Mouse (Mus musculus) heart, adult 2 months (tissue): ENCODE measurements around the gene Faap20. TPM values are rescaled to one million over a fixed set of nuclear protein-coding genes. Genes with fewer than 3 reads are reported as not detected.

Source experiments
- DNase-seq, 2 experiments: peaks; one replicate each; pipeline ENCODE4 v3.0.0; 2021
- H3K27ac ChIP-seq: fragments of 200-600 bp; 2 replicates; pipeline ENCODE4 v1.8.1; 2022
- H3K27me3 ChIP-seq: fragments of 200-500 bp; 2 replicates; pipeline ENCODE4 v1.6.1; 2012; ENCODE audit warnings: mild to moderate bottlenecking, low read length, inconsistent platforms, mixed read lengths; ENCODE audit not compliant: control insufficient read depth, insufficient read depth
- H3K36me3 ChIP-seq: fragments of 200-500 bp; 2 replicates; pipeline ENCODE4 v1.6.1; 2012; ENCODE audit warnings: low read length, inconsistent platforms; ENCODE audit not compliant: control insufficient read depth, insufficient read depth
- H3K4me1 ChIP-seq: fragments of 200-500 bp; 2 replicates; pipeline ENCODE4 v1.6.1; 2011; ENCODE audit warnings: low read length; ENCODE audit not compliant: control insufficient read depth, insufficient read depth
- H3K4me3 ChIP-seq: fragments of 200-600 bp; 2 replicates; pipeline ENCODE4 v1.8.1; 2022
- H3K79me2 ChIP-seq: fragments of 200-500 bp; replicated peaks from 2 replicates; pipeline ENCODE4 v1.6.1; 2012; ENCODE audit warnings: mild to moderate bottlenecking, inconsistent platforms, low read length, moderate library complexity, mixed read lengths; ENCODE audit not compliant: control insufficient read depth, insufficient read depth
- H3K9ac ChIP-seq: fragments of 200-500 bp; 2 replicates; pipeline ENCODE4 v1.6.1; 2012; ENCODE audit warnings: low read depth, mild to moderate bottlenecking, control low read depth, inconsistent platforms, low read length, mixed read lengths
- CTCF ChIP-seq: fragments of 200-600 bp; IDR thresholded peaks from 2 replicates; pipeline ENCODE4 v1.8.1; 2022; ENCODE audit warnings: antibody characterized with exemption, mild to moderate bottlenecking, moderate library complexity
- EP300 ChIP-seq: fragments of 200-500 bp; IDR thresholded peaks from 2 replicates; pipeline ENCODE4 v1.6.1; 2011; ENCODE audit warnings: low read depth, low read length, control low read depth; ENCODE audit not compliant: insufficient read depth
- POLR2A ChIP-seq: fragments of 200-500 bp; IDR thresholded peaks from 2 replicates; pipeline ENCODE4 v1.6.1; 2011; ENCODE audit warnings: mild to moderate bottlenecking, low read depth, low read length, control low read depth; ENCODE audit not compliant: insufficient read depth
- WGBS: fragments of 180-500 bp; shearing (Covaris S2); methylation state at CpG from one replicate; pipeline ENCODE4 v1.1.7; 2018; 5-methylcytosine and 5-hydroxymethylcytosine counted together
- intact Hi-C: fragments of 180-260 bp; cut with DNase I; formaldehyde crosslinking; loops from one replicate; pipeline ENCODE4 v1.15.1; 2025
- polyA plus RNA-seq: library from polyadenylated mRNA; depleted of rRNA; stranded (reverse); fragments of >200 nt; gene quantifications from 2 replicates; pipeline ENCODE4 v1.2.3, GENCODE M21; 2012; rRNA removed
- total RNA-seq, 2 experiments: library from RNA; stranded (reverse); gene quantifications; 2 replicates each; pipeline ENCODE4 v1.2.3; 2021

The Faap20 gene
- total and polyA plus RNA-seq, 3 experiments: 14.4 to 26.7 (median 16.7) TPM

GRCm38 (mm10) chr4:155305531-155306031 is 56.0 kb downstream of the Faap20 start:
- peaks cover 3% of the 10 kb centered on the region for H3K4me1 ChIP-seq
- TF ChIP-seq EP300: no peak
- TF ChIP-seq CTCF: no peak
- no peak for TF ChIP-seq POLR2A
- no peak overlapping the region for H3K4me3 ChIP-seq
- H3K36me3 ChIP-seq: no peaks in the 10 kb centered on the region
- H3K27me3 ChIP-seq: no peaks in the 10 kb centered on the region
- 73% methylated on average over 8 of the region's 8 CpGs for WGBS
- DNase-seq: no peak
- intact Hi-C loops: loop anchor here (5.0 kb wide), 1 partner anchor 53 kb away; no protein-coding TSS in a partner anchor
- no peak overlapping the region for H3K9ac ChIP-seq
- H3K27ac ChIP-seq: no peak overlapping the region
- H3K79me2 ChIP-seq: no peaks in the 10 kb centered on the region

Other genes with a start within 250 kb of the Faap20 start
- not detected for gene Plch2, start 193.0 kb upstream of the Faap20 start, total RNA-seq
- gene Plch2, start 193.0 kb upstream of the Faap20 start, polyA plus RNA-seq: 0.06 and 1.1 TPM in 2 replicates
- gene Pex10, start 182.8 kb upstream of the Faap20 start, total RNA-seq: 10 to 100 TPM; 18.4 to 19.4 TPM
- 26.5 and 26.7 TPM in 2 replicates for gene Pex10, start 182.8 kb upstream of the Faap20 start, polyA plus RNA-seq
- gene Rer1, start 163.4 kb upstream of the Faap20 start, total RNA-seq: 10 to 100 TPM; 67.6 to 74.7 TPM
- 54.7 and 102 TPM in 2 replicates for gene Rer1, start 163.4 kb upstream of the Faap20 start, polyA plus RNA-seq
- gene Morn1, start 163.2 kb upstream of the Faap20 start, total RNA-seq: 1 to 10 TPM; 1.1 to 1.3 TPM
- gene Morn1, start 163.2 kb upstream of the Faap20 start, polyA plus RNA-seq: 2.5 and 2.6 TPM in 2 replicates
- 10 to 100 TPM; 56.7 to 56.8 TPM for gene Ski, start 27.2 kb upstream of the Faap20 start, total RNA-seq
- gene Ski, start 27.2 kb upstream of the Faap20 start, polyA plus RNA-seq: 34.9 and 46.0 TPM in 2 replicates
- gene Prkcz, start 111.6 kb downstream of the Faap20 start, total RNA-seq: 1 to 10 TPM; 2.3 to 2.6 TPM
- 1.5 and 2.3 TPM in 2 replicates for gene Prkcz, start 111.6 kb downstream of the Faap20 start, polyA plus RNA-seq
- gene Gabrd, start 148.3 kb downstream of the Faap20 start, total RNA-seq: not detected
- gene Gabrd, start 148.3 kb downstream of the Faap20 start, polyA plus RNA-seq: 0.06 and 0.32 TPM in 2 replicates
- gene Cfap74, start 159.4 kb downstream of the Faap20 start, total RNA-seq: under 1 TPM; 0.26 to 0.32 TPM
- gene Cfap74, start 159.4 kb downstream of the Faap20 start, polyA plus RNA-seq: 0.67 and 0.78 TPM in 2 replicates
- 10 to 100 TPM in 1 of 2 experiments, 1 to 10 TPM in 1; 7.0 to 11.2 TPM for gene Tmem52, start 219.3 kb downstream of the Faap20 start, total RNA-seq
- 2.1 and 4.8 TPM in 2 replicates for gene Tmem52, start 219.3 kb downstream of the Faap20 start, polyA plus RNA-seq
- 100 to 1,000 TPM; 147 to 151 TPM for gene Gnb1, start 241.6 kb downstream of the Faap20 start, total RNA-seq
- gene Gnb1, start 241.6 kb downstream of the Faap20 start, polyA plus RNA-seq: 257 and 332 TPM in 2 replicates